Mouse (Mus musculus): ENCODE results near the gene D6Ertd527e. TPM values are rescaled to one million over a fixed set of nuclear protein-coding genes. Genes with fewer than 3 reads are reported as not detected.

Gene D6Ertd527e
- polyA plus RNA-seq, 1 experiment from 2014 or later = 0.17 TPM

DNA sequence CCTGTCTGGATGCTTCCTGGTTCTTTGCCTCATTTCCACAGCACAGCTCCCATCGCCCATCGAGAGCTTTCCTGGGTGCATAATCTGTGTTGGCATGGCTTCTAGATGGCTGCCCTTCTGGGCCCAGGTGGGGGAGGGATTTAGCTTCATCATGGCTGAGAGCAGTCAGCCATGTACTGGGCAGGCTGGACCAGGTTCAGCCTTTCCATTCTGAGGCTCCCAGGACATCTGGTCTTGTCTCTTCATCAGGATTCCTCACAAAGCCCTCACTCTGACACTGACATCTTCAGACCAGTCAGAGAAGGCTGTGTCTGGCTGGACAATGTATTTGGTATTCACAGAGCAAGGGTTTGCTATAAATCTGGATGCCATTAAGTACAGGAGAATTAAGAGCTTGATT, 11.4 kb downstream of the D6Ertd527e start:
- H3K9ac ChIP-seq = no peak overlapping the region
- no peaks in the 10 kb centered on the region for H3K27me3 ChIP-seq
- no peaks in the 10 kb centered on the region for H3K36me3 ChIP-seq
- H3K27ac ChIP-seq = no peak overlapping the region
- WGBS = 82% methylated on average over 2 of the region's 2 CpGs
- H3K4me1 ChIP-seq = peaks cover 20% of the 10 kb centered on the region
- no peak overlapping the region for H3K4me2 ChIP-seq (replicated peaks)
- no peak overlapping the region for H3K4me3 ChIP-seq
- no peaks in the 10 kb centered on the region for H3K9me3 ChIP-seq
- ATAC-seq (ENCODE audit: insufficient number of reproducible peaks, insufficient read depth, low FRiP score, low TSS enrichment) = no peak

DNA sequence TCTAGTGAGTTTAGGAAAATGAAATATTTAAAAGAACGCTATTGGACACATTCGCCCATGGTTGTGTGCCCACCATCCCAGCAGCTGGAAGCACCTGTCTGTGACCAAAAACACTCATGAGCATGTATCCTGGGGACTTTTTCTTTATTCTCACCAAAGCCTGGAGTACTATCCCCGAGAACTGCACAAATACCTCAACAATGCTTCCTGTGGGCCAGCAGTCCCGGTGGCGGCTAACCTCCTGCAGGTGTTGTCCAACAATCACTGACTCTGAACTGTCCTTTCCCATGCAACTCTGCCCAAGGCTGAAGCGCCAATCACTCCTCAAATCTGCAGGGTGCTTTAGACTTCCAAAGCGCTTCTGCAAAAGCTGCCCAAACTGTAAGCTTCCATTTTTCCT, 12.1 kb downstream of the D6Ertd527e start:
- Histone ChIP-seq H3K9me3 (no peaks in the 10 kb centered on the region), H3K27ac (no peak overlapping the region), H3K9ac (no peak overlapping the region), H3K27me3 (no peaks in the 10 kb centered on the region), H3K4me2 (replicated peaks) (no peak overlapping the region), H3K4me1 (peaks cover 20% of the 10 kb centered on the region), H3K36me3 (no peaks in the 10 kb centered on the region), H3K4me3 (no peak overlapping the region)
- ATAC-seq (ENCODE audit: insufficient number of reproducible peaks, insufficient read depth, low FRiP score, low TSS enrichment) = no peak
- WGBS = 71% methylated on average over 7 of the region's 7 CpGs

DNA sequence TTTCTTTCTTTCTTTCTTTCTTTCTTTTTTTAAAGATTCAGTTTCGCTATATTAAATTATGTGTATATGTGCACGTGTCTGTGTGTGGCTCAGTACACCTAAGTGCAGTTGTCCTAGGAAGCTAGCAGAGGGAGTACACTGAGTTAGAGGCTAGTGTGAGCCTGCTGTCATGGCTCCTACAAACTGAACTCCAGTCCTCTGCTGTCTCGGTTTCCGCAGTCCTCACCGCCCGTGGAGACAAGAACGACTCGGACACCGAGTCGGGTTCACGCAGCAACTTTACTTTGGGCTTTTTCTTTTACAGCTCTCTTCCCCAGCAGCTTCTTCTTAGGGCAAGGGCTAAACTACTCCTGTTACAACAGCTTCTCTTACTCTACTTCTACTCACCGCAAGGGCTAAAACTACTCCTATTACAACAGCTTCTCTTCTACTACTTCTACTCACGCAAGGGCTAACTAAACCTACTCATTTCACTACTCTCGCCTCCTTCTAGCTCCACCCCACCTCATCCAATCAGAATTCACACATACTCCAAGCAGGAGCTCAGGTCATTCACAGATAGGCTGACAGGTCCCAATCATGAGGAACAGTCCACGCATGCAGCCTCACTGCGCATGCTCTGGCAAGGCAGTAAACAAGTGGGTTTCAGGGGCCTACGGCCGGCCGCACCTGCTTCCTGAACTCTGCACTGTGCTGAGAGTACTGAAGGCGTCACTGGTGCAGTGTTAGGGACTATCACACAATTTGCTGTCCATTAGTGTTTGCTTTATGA, 14.7 kb downstream of the D6Ertd527e start:
- WGBS = 87% methylated on average over 20 of the region's 20 CpGs
- no peak overlapping the region for H3K4me3 ChIP-seq
- H3K4me1 ChIP-seq = peaks cover 15% of the 10 kb centered on the region; the same call in 1 of the 2 replicates
- no peak overlapping the region for H3K9ac ChIP-seq
- no peak for ATAC-seq (ENCODE audit: insufficient number of reproducible peaks, insufficient read depth, low FRiP score, low TSS enrichment)
- H3K4me2 ChIP-seq (replicated peaks) = no peak overlapping the region
- H3K36me3 ChIP-seq = no peaks in the 10 kb centered on the region
- no peaks in the 10 kb centered on the region for H3K9me3 ChIP-seq
- no peak overlapping the region for H3K27ac ChIP-seq
- no peaks in the 10 kb centered on the region for H3K27me3 ChIP-seq

- Histone ChIP-seq H3K9me3 (no peaks in the 10 kb centered on the region), H3K27ac (no peak overlapping the region), H3K36me3 (no peaks in the 10 kb centered on the region), H3K4me3 (no peak overlapping the region), H3K27me3 (no peaks in the 10 kb centered on the region), H3K4me2 (replicated peaks) (no peak overlapping the region), H3K4me1 (peaks cover 15% of the 10 kb centered on the region; the same call in 1 of the 2 replicates), H3K9ac (no peak overlapping the region)
- 74% methylated on average over 4 of the region's 4 CpGs for WGBS
- ATAC-seq (ENCODE audit: insufficient number of reproducible peaks, insufficient read depth, low FRiP score, low TSS enrichment) = no peak
These were observed 15.4 kb downstream of the D6Ertd527e start for GRCm38 (mm10) chr6:87119975-87120374.

DNA sequence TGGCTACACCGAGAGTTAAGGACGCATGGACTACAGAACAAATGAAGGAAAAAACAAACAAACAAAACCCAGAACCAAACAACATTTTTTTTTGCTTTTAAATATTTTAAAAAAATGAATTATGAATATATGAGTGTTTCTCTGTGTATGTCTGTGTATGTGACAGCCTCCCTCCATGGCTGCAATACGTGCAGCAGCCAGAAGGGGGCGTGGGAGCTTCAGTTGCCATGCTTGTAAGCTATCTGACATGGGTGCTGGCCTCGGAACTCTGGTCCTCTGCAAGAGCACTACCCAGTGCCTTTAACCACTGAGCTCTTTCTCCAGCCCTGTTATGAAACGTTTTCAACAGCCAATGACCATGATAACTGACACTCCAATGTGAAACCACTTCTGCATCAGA, 16.1 kb downstream of the D6Ertd527e start:
- Histone ChIP-seq H3K36me3 (no peaks in the 10 kb centered on the region), H3K9me3 (no peaks in the 10 kb centered on the region), H3K9ac (no peak overlapping the region), H3K27me3 (no peaks in the 10 kb centered on the region), H3K4me2 (replicated peaks) (no peak overlapping the region), H3K4me1 (peaks cover 15% of the 10 kb centered on the region; the same call in 1 of the 2 replicates), H3K4me3 (no peak overlapping the region), H3K27ac (no peak overlapping the region)
- WGBS = 90% methylated on average over 6 of the region's 6 CpGs
- no peak for ATAC-seq (ENCODE audit: insufficient number of reproducible peaks, insufficient read depth, low FRiP score, low TSS enrichment)

- ATAC-seq (ENCODE audit: insufficient number of reproducible peaks, insufficient read depth, low FRiP score, low TSS enrichment) = no peak
- no peak overlapping the region for H3K9ac ChIP-seq
- no peaks in the 10 kb centered on the region for H3K9me3 ChIP-seq
- no peaks in the 10 kb centered on the region for H3K36me3 ChIP-seq
- H3K4me2 ChIP-seq (replicated peaks) = no peak overlapping the region
- no peak overlapping the region for H3K4me3 ChIP-seq
- 86% methylated on average over 7 of the region's 7 CpGs for WGBS
- no peak overlapping the region for H3K27ac ChIP-seq
- no peaks in the 10 kb centered on the region for H3K27me3 ChIP-seq
- peaks cover 8% of the 10 kb centered on the region for H3K4me1 ChIP-seq
These were observed 17.4 kb downstream of the D6Ertd527e start for GRCm38 (mm10) chr6:87121961-87122360.

DNA sequence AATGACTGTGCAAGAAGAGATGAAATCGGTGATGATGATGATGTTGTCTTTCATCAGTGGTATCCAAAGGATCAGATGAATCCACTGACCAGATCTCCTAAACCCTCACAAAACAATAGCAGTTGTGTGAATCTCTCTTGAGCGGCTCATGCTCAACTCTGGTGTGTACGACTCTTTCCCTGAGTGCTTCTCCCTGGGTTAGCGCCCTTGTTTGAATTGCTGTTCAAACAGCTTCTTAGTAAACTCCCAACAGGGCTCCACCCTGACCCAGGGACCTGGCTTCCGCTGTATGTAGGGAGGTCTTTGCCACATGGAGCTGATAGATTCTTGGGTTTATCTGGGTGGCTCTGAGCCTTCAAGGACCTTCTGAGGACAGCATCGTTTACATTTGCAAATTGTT, 18.9 kb downstream of the D6Ertd527e start:
- WGBS = 93% methylated on average over 6 of the region's 6 CpGs
- no peak for ATAC-seq (ENCODE audit: insufficient number of reproducible peaks, insufficient read depth, low FRiP score, low TSS enrichment)
- Histone ChIP-seq H3K36me3 (no peaks in the 10 kb centered on the region), H3K27me3 (no peaks in the 10 kb centered on the region), H3K4me1 (peaks cover 16% of the 10 kb centered on the region), H3K9me3 (no peaks in the 10 kb centered on the region), H3K27ac (no peak overlapping the region), H3K9ac (no peak overlapping the region), H3K4me2 (replicated peaks) (no peak overlapping the region), H3K4me3 (no peak overlapping the region)

GRCm38 (mm10) chr6:87123973-87124372, 19.4 kb downstream of the D6Ertd527e start:
- Histone ChIP-seq H3K9ac (no peak overlapping the region), H3K4me2 (replicated peaks) (no peak overlapping the region), H3K4me1 (peaks cover 16% of the 10 kb centered on the region), H3K27me3 (no peaks in the 10 kb centered on the region), H3K4me3 (no peak overlapping the region), H3K36me3 (no peaks in the 10 kb centered on the region), H3K27ac (no peak overlapping the region), H3K9me3 (no peaks in the 10 kb centered on the region)
- WGBS = 86% methylated on average over 4 of the region's 4 CpGs
- ATAC-seq (ENCODE audit: insufficient number of reproducible peaks, insufficient read depth, low FRiP score, low TSS enrichment) = no peak

DNA sequence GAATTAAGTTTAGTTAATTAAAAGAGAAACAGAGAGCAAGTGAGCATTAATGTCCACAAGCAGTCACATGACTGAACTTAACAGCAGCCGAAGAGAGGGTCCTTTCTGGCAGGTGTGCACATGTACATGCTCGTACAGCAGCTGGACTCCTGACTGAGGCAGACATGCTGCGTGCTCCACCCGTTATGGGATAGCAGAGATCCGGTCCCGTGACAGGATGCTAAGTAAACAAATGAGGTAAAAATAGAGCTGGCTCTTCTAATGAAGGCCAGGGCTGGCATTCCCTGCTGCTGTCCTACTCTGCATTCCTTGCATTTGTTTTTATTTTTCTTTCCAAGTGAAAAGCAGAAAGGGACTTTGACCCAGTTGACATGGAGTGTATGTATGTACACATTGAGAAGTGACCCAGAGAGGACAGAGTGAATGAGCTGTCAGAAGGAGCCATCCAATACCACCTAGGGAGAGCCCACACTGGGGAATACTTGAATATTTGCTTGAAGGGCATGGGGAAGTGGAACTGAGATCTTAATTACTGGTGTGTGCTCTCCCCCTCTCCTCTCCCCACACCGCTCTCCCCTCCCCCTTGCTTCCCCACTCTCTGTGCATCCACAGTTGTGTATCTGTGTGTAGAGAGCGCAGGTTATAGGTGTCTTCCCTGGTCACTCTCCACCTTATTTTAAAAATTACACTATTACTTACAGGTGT, 22.7 kb downstream of the D6Ertd527e start:
- 42% methylated on average over 8 of the region's 8 CpGs for WGBS
- ATAC-seq (ENCODE audit: insufficient number of reproducible peaks, insufficient read depth, low FRiP score, low TSS enrichment) = no peak
- Histone ChIP-seq H3K4me2 (replicated peaks) (no peak overlapping the region), H3K36me3 (0 out of 2 replicates have a peak, but pooled peaks cover 2% of the 10 kb centered on the region), H3K4me1 (peaks cover 10% of the 10 kb centered on the region), H3K9ac (no peak overlapping the region), H3K9me3 (0 out of 2 replicates have a peak, but pooled peaks cover 4% of the 10 kb centered on the region), H3K27me3 (no peaks in the 10 kb centered on the region), H3K4me3 (no peak overlapping the region), H3K27ac (no peak overlapping the region)

DNA sequence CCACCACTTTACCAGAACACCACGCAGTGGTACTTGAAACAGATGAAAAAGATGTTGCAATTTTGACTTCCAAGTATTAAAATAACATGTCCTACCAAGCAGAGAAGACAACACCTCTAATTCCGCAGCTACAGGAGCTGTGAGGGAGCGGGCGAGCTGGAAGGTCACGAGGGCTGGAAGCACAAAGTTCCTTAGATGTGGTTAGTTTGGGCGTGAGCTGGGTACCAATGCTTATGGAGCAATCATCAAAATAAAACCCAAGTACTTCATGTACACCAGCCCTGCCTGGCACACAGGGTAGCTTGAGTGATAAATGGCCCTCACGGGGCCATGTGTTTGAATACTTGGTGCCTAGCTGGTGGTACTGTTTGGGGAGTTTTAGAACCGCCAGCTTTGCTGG, 25.3 kb downstream of the D6Ertd527e start:
- Histone ChIP-seq H3K9ac (no peak overlapping the region), H3K4me2 (replicated peaks) (no peak overlapping the region), H3K27ac (no peak overlapping the region), H3K4me1 (peaks cover 10% of the 10 kb centered on the region), H3K9me3 (0 out of 2 replicates have a peak, but pooled peaks cover 4% of the 10 kb centered on the region), H3K27me3 (no peaks in the 10 kb centered on the region), H3K36me3 (peaks cover 8% of the 10 kb centered on the region; the same call in 1 of the 2 replicates), H3K4me3 (no peak overlapping the region)
- ATAC-seq (ENCODE audit: insufficient number of reproducible peaks, insufficient read depth, low FRiP score, low TSS enrichment) = no peak
- 92% methylated on average over 8 of the region's 8 CpGs for WGBS

DNA sequence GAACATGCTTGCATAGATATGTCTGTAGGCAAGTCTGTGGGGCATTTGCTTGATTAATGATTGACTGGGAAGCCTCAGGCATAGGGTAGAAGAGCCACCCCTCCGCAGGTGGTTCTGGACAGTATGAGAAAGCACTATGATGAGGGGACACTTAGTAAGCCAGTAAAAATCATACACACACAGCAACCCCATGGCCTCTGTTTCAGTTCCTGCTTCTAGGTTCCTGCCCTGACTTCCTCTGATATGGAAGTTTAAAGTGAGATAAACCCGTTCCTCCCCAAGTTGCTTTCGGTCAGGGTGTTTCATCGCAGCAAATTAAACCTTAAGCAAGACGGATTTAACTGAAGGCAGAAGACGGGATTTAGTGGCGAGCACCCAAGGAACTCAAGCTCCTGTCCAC, 26.1 kb downstream of the D6Ertd527e start:
- H3K4me1 ChIP-seq = peaks cover 10% of the 10 kb centered on the region
- peaks cover 16% of the 10 kb centered on the region; the same call in 1 of the 2 replicates for H3K36me3 ChIP-seq
- no peak for ATAC-seq (ENCODE audit: insufficient number of reproducible peaks, insufficient read depth, low FRiP score, low TSS enrichment)
- H3K27ac ChIP-seq = no peak overlapping the region
- H3K27me3 ChIP-seq = no peaks in the 10 kb centered on the region
- no peak overlapping the region for H3K4me3 ChIP-seq
- H3K9me3 ChIP-seq = 0 out of 2 replicates have a peak, but pooled peaks cover 4% of the 10 kb centered on the region
- 95% methylated on average over 7 of the region's 7 CpGs for WGBS
- H3K4me2 ChIP-seq (replicated peaks) = no peak overlapping the region
- H3K9ac ChIP-seq = no peak overlapping the region

DNA sequence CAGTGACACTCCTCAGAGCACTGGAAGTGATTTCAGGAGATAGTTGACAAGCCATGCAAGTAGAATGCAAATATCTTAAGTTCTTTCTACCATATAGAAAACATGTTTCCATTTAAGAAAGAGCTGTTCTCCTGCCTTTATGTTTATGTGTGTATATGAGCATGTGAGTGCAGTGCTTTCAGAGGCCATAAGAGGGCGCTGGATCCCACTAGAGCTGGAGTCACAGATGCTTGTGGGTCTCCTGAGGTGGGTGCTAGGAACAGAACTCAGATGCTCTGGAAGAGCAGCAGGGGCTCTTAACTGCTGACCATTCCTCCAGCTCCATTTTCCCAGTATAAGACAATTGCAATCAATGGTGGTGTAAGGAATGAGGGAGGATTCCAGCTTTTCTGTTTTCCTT, 26.5 kb downstream of the D6Ertd527e start:
- ATAC-seq (ENCODE audit: insufficient number of reproducible peaks, insufficient read depth, low FRiP score, low TSS enrichment) = no peak
- Histone ChIP-seq H3K36me3 (peaks cover 20% of the 10 kb centered on the region), H3K4me2 (replicated peaks) (no peak overlapping the region), H3K27ac (no peak overlapping the region), H3K4me1 (peaks cover 10% of the 10 kb centered on the region), H3K9me3 (0 out of 2 replicates have a peak, but pooled peaks cover 4% of the 10 kb centered on the region), H3K4me3 (no peak overlapping the region), H3K27me3 (no peaks in the 10 kb centered on the region), H3K9ac (no peak overlapping the region)
- 71% methylated on average over 1 of the region's 1 CpGs for WGBS

Data from embryonic facial prominence, embryonic 12.5 days (tissue).